Mouse (Mus musculus): Measurements from ENCODE around the gene AW209491. TPM values are rescaled to one million over a fixed set of nuclear protein-coding genes. Genes with fewer than 3 reads are reported as not detected.

Gene AW209491
- polyA plus RNA-seq (2015; fragmentation: Nextera tagmentation; extraction: Ambion mirVana) = 18.7 and 19.9 TPM in 2 replicates

DNA sequence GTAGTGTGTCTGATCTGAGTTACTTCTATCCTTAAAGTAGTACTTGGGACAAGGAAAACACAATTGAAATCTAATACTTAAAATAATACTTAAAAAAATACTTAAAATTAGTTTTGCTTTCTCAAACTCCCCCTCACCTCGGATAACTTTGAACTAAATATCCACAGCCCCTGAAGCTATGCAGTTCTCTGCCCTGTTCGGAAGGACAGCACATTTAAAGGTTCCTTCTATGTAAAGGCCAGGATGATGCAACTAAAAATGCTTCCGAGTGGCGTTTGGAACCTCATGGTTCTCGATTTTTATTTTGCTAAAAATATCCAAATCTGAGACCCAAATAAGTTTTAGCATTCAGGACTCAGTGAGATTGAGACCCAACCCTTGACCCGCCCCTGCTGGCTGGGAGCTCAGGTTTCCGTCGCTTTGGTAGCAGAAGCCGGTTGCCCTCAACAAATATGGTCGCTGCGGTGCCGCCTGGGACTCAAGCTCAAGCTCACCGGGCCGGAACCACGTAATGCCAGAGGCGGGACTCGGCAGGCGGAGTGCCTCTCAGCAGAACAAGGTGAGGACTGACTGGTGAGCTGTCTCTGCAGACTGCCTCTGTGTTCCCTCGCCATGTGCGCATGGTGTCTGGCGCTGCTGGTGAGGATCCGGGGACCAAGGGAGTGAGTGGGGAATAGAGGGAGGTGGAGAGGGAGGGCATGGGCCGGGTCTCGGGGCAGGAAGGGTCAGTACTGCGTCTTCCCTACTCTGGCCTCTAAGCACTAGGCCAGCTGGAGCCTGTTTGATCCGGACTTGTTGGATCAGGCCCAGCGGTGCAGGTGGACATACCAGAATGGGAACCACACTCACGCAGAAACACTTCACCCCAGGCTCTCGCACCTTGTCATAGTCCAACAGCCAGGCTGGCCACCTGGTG is at the start of gene AW209491:
TSS of gene AW209491 (plus strand) at position 429 of the 916 bp plus-strand sequence.
- peak; percentile 94 for DNase-seq (ENCODE audit: low spot score)

DNA sequence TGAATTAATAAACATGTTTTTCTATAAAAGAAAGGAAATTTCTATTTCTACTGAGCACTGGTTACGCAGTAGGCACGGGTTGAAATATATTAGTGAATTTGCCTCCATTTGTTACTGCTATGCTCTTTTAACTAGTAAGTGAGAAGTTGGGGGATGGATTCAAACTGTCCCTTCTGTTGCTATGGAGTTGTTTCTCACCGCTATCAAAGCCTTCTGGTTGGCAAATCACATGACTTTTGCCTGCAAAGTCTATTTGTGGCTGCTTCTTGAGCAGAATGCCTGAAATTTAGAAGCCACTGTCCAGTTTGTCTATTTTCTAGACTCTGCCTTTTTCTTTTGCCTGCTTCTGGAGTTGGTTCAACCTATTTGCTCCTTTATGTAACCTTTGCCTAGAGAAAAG is 49.6 kb upstream of the AW209491 start:
- no peak for DNase-seq (ENCODE audit: low spot score)

DNA sequence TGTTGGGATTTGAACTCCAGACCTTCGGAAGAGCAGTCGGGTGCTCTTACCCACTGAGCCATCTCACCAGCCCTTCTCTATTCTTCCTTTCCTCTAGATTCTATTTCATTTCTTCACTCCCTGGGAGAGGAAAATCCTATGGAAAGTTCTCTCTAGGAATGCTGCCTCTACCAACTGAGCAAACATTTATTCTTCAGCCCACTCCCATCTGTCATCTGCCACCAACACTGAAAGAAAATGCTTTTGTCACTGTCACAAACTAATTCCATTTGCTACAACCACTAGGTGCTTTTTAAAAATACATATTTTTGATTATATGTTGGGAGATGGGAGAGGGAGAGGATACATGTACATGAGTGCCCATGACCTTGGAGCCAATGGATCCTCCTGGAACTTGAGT is 27.2 kb upstream of the AW209491 start:
- DNase-seq (ENCODE audit: low spot score) = no peak

DNA sequence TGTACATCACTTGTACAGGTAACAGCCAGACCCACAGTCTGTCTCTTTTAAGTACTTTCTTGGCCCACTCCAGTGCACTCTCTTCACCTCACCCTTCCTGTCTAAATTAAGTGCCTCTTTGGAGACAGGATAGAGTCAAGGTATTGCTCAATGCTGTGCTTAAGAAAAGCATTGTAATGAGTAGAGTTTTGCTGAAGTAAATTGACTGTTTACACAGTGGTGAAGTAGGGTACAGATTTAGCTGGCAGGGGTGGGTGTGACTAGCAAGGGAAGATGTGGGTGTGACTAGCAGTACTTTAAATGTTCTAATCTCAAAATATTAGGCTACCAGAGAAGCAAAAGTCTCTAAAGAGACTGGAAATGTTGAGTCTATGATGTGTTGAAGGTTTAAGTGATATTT is 22.3 kb upstream of the AW209491 start:
- DNase-seq (ENCODE audit: low spot score) = no peak

DNA sequence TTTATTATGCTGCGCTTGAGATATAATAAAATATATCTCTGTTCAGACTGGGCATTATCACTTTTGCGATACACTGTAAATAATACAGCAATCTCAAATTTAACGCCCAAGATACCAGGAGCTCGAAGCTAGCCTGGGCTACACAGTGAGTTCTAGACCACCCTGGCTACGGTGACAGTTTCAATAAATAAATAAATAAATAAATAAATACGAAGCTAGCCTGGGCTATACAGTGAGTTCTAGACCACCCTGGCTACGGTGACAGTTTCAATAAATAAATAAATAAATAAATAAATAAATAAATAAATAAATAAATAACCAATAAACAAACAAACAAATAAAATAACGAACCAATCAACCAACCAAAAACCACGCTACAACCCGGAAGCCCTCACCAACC is 17.5 kb upstream of the AW209491 start:
- DNase-seq (ENCODE audit: low spot score) = no peak

DNA sequence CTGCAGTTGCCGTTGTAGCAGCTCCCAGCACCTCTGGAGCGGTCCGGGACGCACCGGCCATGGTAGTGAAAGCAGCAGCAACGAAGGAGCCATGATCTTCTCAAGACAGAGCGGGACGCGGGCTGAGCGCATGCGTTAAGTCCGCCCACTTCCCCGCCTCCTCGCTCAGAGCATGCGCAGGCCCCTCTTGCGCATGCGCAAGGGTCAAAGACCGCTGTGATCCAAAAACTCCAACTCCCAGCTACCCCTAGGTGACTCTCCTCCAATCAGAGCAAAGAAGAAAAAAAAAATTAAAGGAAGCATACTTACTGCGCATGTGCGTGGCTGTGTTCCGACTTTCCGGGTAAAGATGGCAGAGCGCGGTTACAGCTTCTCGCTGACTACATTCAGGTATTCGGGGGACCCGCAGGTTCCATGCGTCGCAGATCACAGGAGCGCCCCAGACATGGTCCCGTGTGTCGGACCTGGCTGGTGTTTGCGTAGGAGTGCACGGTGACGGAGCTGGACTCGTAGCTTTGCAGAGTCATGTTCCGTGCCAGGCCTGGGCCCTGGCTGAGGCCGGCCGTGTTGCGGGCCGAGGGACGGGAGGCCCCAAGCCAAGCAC is 16.9 kb upstream of the AW209491 start, which contains the start of the genes Mrpl32 and Psma2:
TSS of gene Mrpl32 (minus strand) at position 240 of the 604 bp plus-strand sequence.
TSS of gene Psma2 (plus strand) at position 315 of the 604 bp plus-strand sequence.
- DNase-seq (ENCODE audit: low spot score) = peak; percentile 100

DNA sequence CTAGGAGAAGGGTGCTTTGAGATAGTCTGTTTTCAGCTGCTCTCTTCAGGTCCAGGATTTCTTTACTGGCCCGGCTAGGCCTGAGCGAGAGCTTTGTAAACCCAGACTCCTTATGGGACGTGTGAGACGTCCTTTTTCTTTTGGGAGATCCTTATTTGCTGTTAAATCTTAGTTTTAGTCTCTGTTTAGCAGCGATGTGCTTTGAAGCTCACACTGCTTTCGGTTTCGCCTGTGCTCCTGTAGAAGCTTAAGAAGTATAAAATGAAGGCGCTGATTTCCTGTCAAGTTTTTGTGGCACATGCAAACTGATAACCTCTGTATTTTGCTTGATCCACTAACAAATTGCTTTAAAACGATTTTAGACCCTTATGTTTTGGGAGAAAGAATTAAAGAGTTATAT is 16.4 kb upstream of the AW209491 start:
- DNase-seq (ENCODE audit: low spot score) = peak; percentile 40

DNA sequence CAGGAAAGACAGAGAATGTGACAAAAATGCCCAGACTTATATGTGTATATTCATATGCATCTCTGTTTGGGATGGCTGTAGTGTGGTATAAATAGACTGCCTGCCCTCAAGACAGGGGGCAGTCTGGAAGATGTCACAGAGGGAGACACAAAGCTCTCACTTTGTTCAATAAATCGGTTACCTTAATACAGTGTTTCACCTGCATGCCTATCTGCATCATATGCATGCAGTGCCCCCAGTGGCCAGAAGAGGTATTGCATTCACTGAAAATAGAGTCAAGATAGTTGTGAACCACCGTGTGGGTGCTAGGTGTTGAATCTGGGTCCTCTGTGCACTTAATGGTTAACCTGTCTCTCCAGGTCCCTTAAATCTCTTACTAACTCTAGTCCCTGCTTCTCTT is 11.2 kb upstream of the AW209491 start:
- peak; percentile 72 for DNase-seq (ENCODE audit: low spot score)

DNA sequence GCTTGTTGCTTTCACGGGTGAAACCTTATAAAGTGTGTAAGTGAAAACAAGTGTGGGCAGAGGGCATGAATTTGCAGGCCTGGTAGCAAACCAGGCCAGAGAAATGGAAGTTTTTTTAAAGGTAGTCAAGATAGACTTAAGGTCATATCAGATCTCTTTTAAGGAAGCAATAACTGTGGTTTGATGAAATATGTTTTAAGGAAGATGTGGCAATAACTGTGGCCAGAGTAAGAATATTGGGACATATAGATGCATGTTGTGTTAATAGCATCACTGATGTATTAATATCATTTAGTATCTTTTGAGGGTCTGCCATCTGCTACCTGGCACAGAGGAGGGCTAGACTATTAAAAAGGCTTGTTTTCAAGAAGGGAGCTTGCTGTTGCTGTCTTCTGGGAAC is 10.0 kb downstream of the AW209491 start:
- DNase-seq (ENCODE audit: low spot score) = no peak

DNA sequence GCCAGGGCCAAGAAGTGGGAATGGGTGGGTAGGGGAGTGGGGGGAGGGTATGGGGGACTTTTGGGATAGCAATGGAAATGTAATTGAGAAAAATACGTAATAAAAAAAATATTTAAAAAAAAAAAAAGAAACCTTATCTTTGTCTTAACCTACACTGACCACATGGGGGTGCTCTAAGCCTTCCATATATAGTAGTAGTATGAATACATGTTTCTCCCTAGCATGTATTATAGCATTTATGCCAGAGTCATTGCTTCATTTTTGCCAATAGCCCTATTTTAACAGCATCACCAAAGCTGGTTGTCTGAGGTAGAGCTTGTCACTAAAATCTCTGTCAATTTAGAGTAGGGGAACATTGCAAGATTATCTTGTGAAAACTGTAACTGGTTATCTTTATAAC is 19.3 kb downstream of the AW209491 start:
- DNase-seq (ENCODE audit: low spot score) = peak; percentile 15

DNA sequence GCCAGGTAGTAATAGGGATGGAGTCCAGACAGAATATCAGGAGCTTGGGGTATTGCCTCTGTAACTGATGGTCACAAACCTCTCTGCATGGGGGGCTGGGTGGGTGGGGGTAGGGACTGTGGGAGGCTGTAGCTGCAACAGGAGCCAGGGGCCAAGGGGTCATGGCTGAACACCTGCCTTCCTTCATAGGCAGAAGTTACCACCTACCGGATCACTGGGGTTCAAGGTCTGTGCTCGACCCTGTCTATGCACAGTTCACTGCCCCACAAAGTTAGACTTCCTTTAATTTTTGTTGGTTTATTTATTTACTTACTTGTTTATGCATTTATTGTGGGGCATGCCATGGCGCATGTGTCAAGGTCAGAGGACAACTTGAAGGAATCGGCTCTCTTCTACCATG is 37.2 kb downstream of the AW209491 start:
- no peak for DNase-seq (ENCODE audit: low spot score)

DNA sequence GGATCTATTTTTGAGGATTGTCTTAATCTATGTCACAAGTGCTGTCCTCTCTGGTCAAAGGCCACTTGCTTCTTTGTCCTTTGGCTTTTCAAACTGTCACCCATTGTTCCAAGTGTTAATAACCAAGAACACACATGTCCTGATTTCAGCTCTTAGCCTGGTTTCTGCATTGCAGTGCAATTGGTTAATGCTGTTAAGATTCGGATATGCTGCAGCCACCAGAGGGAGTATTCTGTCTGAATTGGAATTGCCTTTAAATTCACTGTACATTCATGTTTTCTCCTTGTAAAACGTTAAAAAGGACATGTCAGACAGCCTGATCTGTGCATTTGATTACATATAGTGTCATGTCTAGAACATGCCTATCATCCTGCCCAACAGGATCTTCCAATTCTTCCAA is 40.4 kb downstream of the AW209491 start:
- no peak for DNase-seq (ENCODE audit: low spot score)

Other genes with a start within 250 kb of the AW209491 start
- 0.05 and 0.06 TPM in 2 replicates for gene Hecw1, start 106.9 kb upstream of the AW209491 start, polyA plus RNA-seq (2015; fragmentation: Nextera tagmentation; extraction: Ambion mirVana)
- 153 and 164 TPM in 2 replicates for gene Mrpl32, start 17.0 kb upstream of the AW209491 start, polyA plus RNA-seq (2015; fragmentation: Nextera tagmentation; extraction: Ambion mirVana)
- gene Psma2, start 16.9 kb upstream of the AW209491 start, polyA plus RNA-seq (2015; fragmentation: Nextera tagmentation; extraction: Ambion mirVana) = 288 and 296 TPM in 2 replicates

Measured in thymus, postnatal 0 days (tissue).